Mouse (Mus musculus): ENCODE data around the gene Rock2. TPM values are rescaled to one million over a fixed set of nuclear protein-coding genes. Genes with fewer than 3 reads are reported as not detected.
"Not testable (repeated sequence)": the region's sequence is repeated elsewhere in the genome, so short reads cannot be mapped to it uniquely, and the experiment has no call there.

The Rock2 gene
- polyA plus RNA-seq, 1 experiment from 2014 or later: 14.4 TPM

GRCm38 (mm10) chr12:17011100-17011870, 116.6 kb downstream of the Rock2 start, which contains the start of gene 2410004P03Rik:
2410004P03Rik (minus strand) TSS chr12:17011727.
- Histone ChIP-seq H3K9me3 (ENCODE audit: control insufficient read depth, low read length) (no peaks in the 10 kb centered on the region), H3K27ac (ENCODE audit: low read depth, low read length) (no peak within 1 kb of the TSS), H3K4me3 (ENCODE audit: low read depth, low read length) (peak within 1 kb of the TSS; percentile 45), H3K4me1 (replicated peaks; ENCODE audit: control insufficient read depth, insufficient read depth, low read length) (0 out of 2 replicates have a peak, but pooled peaks cover 6% of the 10 kb centered on the region), H3K9ac (ENCODE audit: low read depth, low read length) (peak within 1 kb of the TSS; percentile 10; the same call in 1 of the 2 replicates), H3K4me2 (peak within 1 kb of the TSS; percentile 66), H3K27me3 (replicated peaks; ENCODE audit: control insufficient read depth, insufficient read depth, low read length) (no peaks in the 10 kb centered on the region), H3K36me3 (ENCODE audit: control insufficient read depth, insufficient read depth, low read length) (no peaks in the 10 kb centered on the region)
- peak; percentile 70 for ATAC-seq (replicated peaks; ENCODE audit: low FRiP score)
- 7% methylated on average over 29 of the region's 29 CpGs for WGBS
- DNase-seq (ENCODE audit: low spot score): peak; percentile 83

GRCm38 (mm10) chr12:17012067-17012899, 117.6 kb downstream of the Rock2 start:
- WGBS: 70% methylated on average over 2 of the region's 2 CpGs
- Histone ChIP-seq H3K9me3 (ENCODE audit: control insufficient read depth, low read length) (no peaks in the 10 kb centered on the region), H3K27ac (ENCODE audit: low read depth, low read length) (no peak overlapping the region), H3K9ac (ENCODE audit: low read depth, low read length) (no peak overlapping the region), H3K4me2 (no peak overlapping the region), H3K4me1 (replicated peaks; ENCODE audit: control insufficient read depth, insufficient read depth, low read length) (0 out of 2 replicates have a peak, but pooled peaks cover 6% of the 10 kb centered on the region), H3K4me3 (ENCODE audit: low read depth, low read length) (no peak overlapping the region), H3K36me3 (ENCODE audit: control insufficient read depth, insufficient read depth, low read length) (no peaks in the 10 kb centered on the region), H3K27me3 (replicated peaks; ENCODE audit: control insufficient read depth, insufficient read depth, low read length) (no peaks in the 10 kb centered on the region)
- DNase-seq (ENCODE audit: low spot score) (no peak), ATAC-seq (replicated peaks; ENCODE audit: low FRiP score) (no peak)

GRCm38 (mm10) chr12:17015711-17016110, 121.0 kb downstream of the Rock2 start:
- Histone ChIP-seq H3K27ac (ENCODE audit: low read depth, low read length) (no peak overlapping the region), H3K4me3 (ENCODE audit: low read depth, low read length) (no peak overlapping the region), H3K9me3 (ENCODE audit: control insufficient read depth, low read length) (no peaks in the 10 kb centered on the region), H3K9ac (ENCODE audit: low read depth, low read length) (no peak overlapping the region), H3K36me3 (ENCODE audit: control insufficient read depth, insufficient read depth, low read length) (no peaks in the 10 kb centered on the region), H3K4me2 (no peak overlapping the region), H3K4me1 (replicated peaks; ENCODE audit: control insufficient read depth, insufficient read depth, low read length) (0 out of 2 replicates have a peak, but pooled peaks cover 6% of the 10 kb centered on the region), H3K27me3 (replicated peaks; ENCODE audit: control insufficient read depth, insufficient read depth, low read length) (no peaks in the 10 kb centered on the region)
- WGBS: 87% methylated on average over 2 of the region's 2 CpGs
- DNase-seq (ENCODE audit: low spot score) (no peak), ATAC-seq (replicated peaks; ENCODE audit: low FRiP score) (no peak)

GRCm38 (mm10) chr12:17018468-17018867, 123.8 kb downstream of the Rock2 start:
- ATAC-seq (replicated peaks; ENCODE audit: low FRiP score): no peak
- Histone ChIP-seq H3K36me3 (ENCODE audit: control insufficient read depth, insufficient read depth, low read length) (no peaks in the 10 kb centered on the region), H3K4me2 (no peak overlapping the region), H3K4me1 (replicated peaks; ENCODE audit: control insufficient read depth, insufficient read depth, low read length) (no peaks in the 10 kb centered on the region), H3K9me3 (ENCODE audit: control insufficient read depth, low read length) (no peaks in the 10 kb centered on the region), H3K4me3 (ENCODE audit: low read depth, low read length) (no peak overlapping the region), H3K27me3 (replicated peaks; ENCODE audit: control insufficient read depth, insufficient read depth, low read length) (no peaks in the 10 kb centered on the region), H3K9ac (ENCODE audit: low read depth, low read length) (no peak overlapping the region), H3K27ac (ENCODE audit: low read depth, low read length) (no peak overlapping the region)
- DNase-seq (ENCODE audit: low spot score): no peak
- WGBS: 31% methylated on average over 4 of the region's 4 CpGs

- H3K27ac ChIP-seq (ENCODE audit: low read depth, low read length); H3K4me3 ChIP-seq (ENCODE audit: low read depth, low read length); H3K36me3 ChIP-seq (ENCODE audit: control insufficient read depth, insufficient read depth, low read length); H3K9ac ChIP-seq (ENCODE audit: low read depth, low read length); ATAC-seq (replicated peaks; ENCODE audit: low FRiP score); DNase-seq (ENCODE audit: low spot score); H3K4me2 ChIP-seq; H3K9me3 ChIP-seq (ENCODE audit: control insufficient read depth, low read length); H3K27me3 ChIP-seq (replicated peaks; ENCODE audit: control insufficient read depth, insufficient read depth, low read length); H3K4me1 ChIP-seq (replicated peaks; ENCODE audit: control insufficient read depth, insufficient read depth, low read length): not testable (repeated sequence)
- WGBS: 71% methylated on average over 4 of the region's 4 CpGs
Measured at GRCm38 (mm10) chr12:17021125-17021524, 126.4 kb downstream of the Rock2 start.

- no peak overlapping the region for H3K4me3 ChIP-seq (ENCODE audit: low read depth, low read length)
- H3K27ac ChIP-seq (ENCODE audit: low read depth, low read length): no peak overlapping the region
- no peaks in the 10 kb centered on the region for H3K9me3 ChIP-seq (ENCODE audit: control insufficient read depth, low read length)
- H3K9ac ChIP-seq (ENCODE audit: low read depth, low read length): no peak overlapping the region
- no peaks in the 10 kb centered on the region for H3K27me3 ChIP-seq (replicated peaks; ENCODE audit: control insufficient read depth, insufficient read depth, low read length)
- ATAC-seq (replicated peaks; ENCODE audit: low FRiP score) (no peak), DNase-seq (ENCODE audit: low spot score) (no peak)
- no peak overlapping the region for H3K4me2 ChIP-seq
- H3K36me3 ChIP-seq (ENCODE audit: control insufficient read depth, insufficient read depth, low read length): no peaks in the 10 kb centered on the region
- 83% methylated on average over 4 of the region's 4 CpGs for WGBS
- no peaks in the 10 kb centered on the region for H3K4me1 ChIP-seq (replicated peaks; ENCODE audit: control insufficient read depth, insufficient read depth, low read length)
Measured at GRCm38 (mm10) chr12:17022145-17022544, 127.5 kb downstream of the Rock2 start.

- H3K9ac ChIP-seq (ENCODE audit: low read depth, low read length): no peak overlapping the region
- no peak overlapping the region for H3K4me2 ChIP-seq
- no peaks in the 10 kb centered on the region for H3K9me3 ChIP-seq (ENCODE audit: control insufficient read depth, low read length)
- no peak overlapping the region for H3K27ac ChIP-seq (ENCODE audit: low read depth, low read length)
- no peaks in the 10 kb centered on the region for H3K36me3 ChIP-seq (ENCODE audit: control insufficient read depth, insufficient read depth, low read length)
- DNase-seq (ENCODE audit: low spot score): no peak
- H3K4me1 ChIP-seq (replicated peaks; ENCODE audit: control insufficient read depth, insufficient read depth, low read length): no peaks in the 10 kb centered on the region
- WGBS: 90% methylated on average over 6 of the region's 6 CpGs
- ATAC-seq (replicated peaks; ENCODE audit: low FRiP score): no peak
- H3K27me3 ChIP-seq (replicated peaks; ENCODE audit: control insufficient read depth, insufficient read depth, low read length): no peaks in the 10 kb centered on the region
- H3K4me3 ChIP-seq (ENCODE audit: low read depth, low read length): no peak overlapping the region
Measured at GRCm38 (mm10) chr12:17024554-17025110, 129.9 kb downstream of the Rock2 start.

- Histone ChIP-seq H3K27me3 (replicated peaks; ENCODE audit: control insufficient read depth, insufficient read depth, low read length) (no peaks in the 10 kb centered on the region), H3K4me1 (replicated peaks; ENCODE audit: control insufficient read depth, insufficient read depth, low read length) (no peaks in the 10 kb centered on the region), H3K4me3 (ENCODE audit: low read depth, low read length) (no peak overlapping the region), H3K4me2 (peak overlapping the region; percentile 17; the same call in 1 of the 2 replicates), H3K9me3 (ENCODE audit: control insufficient read depth, low read length) (no peaks in the 10 kb centered on the region), H3K36me3 (ENCODE audit: control insufficient read depth, insufficient read depth, low read length) (no peaks in the 10 kb centered on the region), H3K27ac (ENCODE audit: low read depth, low read length) (no peak overlapping the region), H3K9ac (ENCODE audit: low read depth, low read length) (no peak overlapping the region)
- DNase-seq (ENCODE audit: low spot score): peak; percentile 37
- 38% methylated on average over 13 of the region's 13 CpGs for WGBS
- ATAC-seq (replicated peaks; ENCODE audit: low FRiP score): no peak
Measured at GRCm38 (mm10) chr12:17032694-17033463, 138.2 kb downstream of the Rock2 start.

Data from liver, embryonic 11.5 days (tissue).